Mouse (Mus musculus): Measurements from ENCODE around the gene Rassf7. TPM values are rescaled to one million over a fixed set of nuclear protein-coding genes. Genes with fewer than 3 reads are reported as not detected.

Gene Rassf7
- total and polyA plus RNA-seq, 3 experiments = 7.0 to 9.5 TPM; not detected in 1

- H3K4me1 ChIP-seq (ENCODE audit: control insufficient read depth in 1 of 2, insufficient read depth in 2 of 2, low read length in 2 of 2) = peaks cover 0 to 6% of the 10 kb centered on the region in 2 experiments; a peak in 2 of 4 replicates
Measured at GRCm38 (mm10) chr7:141204546-141204945, 11.1 kb upstream of the Rassf7 start.

GRCm38 (mm10) chr7:141205504-141205903 lies 10.2 kb upstream of the Rassf7 start:
- Histone ChIP-seq H3K27me3 (ENCODE audit: control insufficient read depth in 1 of 2, insufficient read depth in 2 of 2, low read length in 2 of 2) (no peaks in the 10 kb centered on the region), H3K36me3 (ENCODE audit: control insufficient read depth in 1 of 2, insufficient read depth in 2 of 2, low read length in 2 of 2) (no peaks in the 10 kb centered on the region), H3K9me3 (replicated peaks; ENCODE audit: insufficient read depth, low read length) (no peaks in the 10 kb centered on the region), H3K27ac (ENCODE audit: control insufficient read depth, low read depth, low read length) (no peak overlapping the region), H3K9ac (ENCODE audit: control insufficient read depth, low read depth, low read length, poor library complexity, severe bottlenecking) (no peak overlapping the region), H3K4me3 (ENCODE audit: control insufficient read depth in 1 of 2, insufficient read depth in 1 of 2, low read depth in 2 of 2, low read length in 2 of 2) (no peak overlapping the region), H3K79me2 (ENCODE audit: control insufficient read depth, insufficient read depth, low read length, poor library complexity) (no peaks in the 10 kb centered on the region), H3K4me1 (ENCODE audit: control insufficient read depth in 1 of 2, insufficient read depth in 2 of 2, low read length in 2 of 2) (peaks cover 0 to 6% of the 10 kb centered on the region in 2 experiments; a peak in 2 of 4 replicates)
- TF ChIP-seq MAFK (IDR thresholded peaks at IDR 0.05; ENCODE audit: borderline replicate concordance, low read depth, low read length) (no peak), CTCF (IDR thresholded peaks at IDR 0.05 in 2 of 3, conservative IDR thresholded peaks at IDR 0.05 in 1 of 3; ENCODE audit: control insufficient read depth in 1 of 3, insufficient read depth in 1 of 3, low read depth in 2 of 3, low read length in 3 of 3, poor library complexity in 1 of 3, severe bottlenecking in 1 of 3) (no peak), TCF12 (IDR thresholded peaks at IDR 0.05; ENCODE audit: low read depth, low read length) (no peak), CHD2 (IDR thresholded peaks at IDR 0.05; ENCODE audit: low read length) (no peak), GATA1 (IDR thresholded peaks at IDR 0.05; ENCODE audit: low read depth, low read length) (no peak), UBTF (IDR thresholded peaks at IDR 0.05; ENCODE audit: borderline replicate concordance, insufficient read depth, low read depth, low read length) (no peak), SIN3A (IDR thresholded peaks at IDR 0.05; ENCODE audit: low read length) (no peak), MYB (IDR thresholded peaks at IDR 0.05; ENCODE audit: low read depth, low read length) (no peak), JUND (IDR thresholded peaks at IDR 0.05; ENCODE audit: low read depth, low read length) (no peak), MAX (IDR thresholded peaks at IDR 0.05; ENCODE audit: low read length) (no peak), MXI1 (IDR thresholded peaks at IDR 0.05; ENCODE audit: low read depth, low read length) (no peak), ZNF384 (IDR thresholded peaks at IDR 0.05; ENCODE audit: low read depth, low read length) (no peak), ZMIZ1 (IDR thresholded peaks at IDR 0.05; ENCODE audit: low read depth, low read length) (no peak), NRF1 (IDR thresholded peaks at IDR 0.05; ENCODE audit: insufficient read depth, low read depth, low read length, poor library complexity, severe bottlenecking) (no peak), SMC3 (IDR thresholded peaks at IDR 0.05; ENCODE audit: low read depth, low read length) (no peak), POLR2AphosphoS5 (IDR thresholded peaks at IDR 0.05; ENCODE audit: borderline replicate concordance, low read depth, low read length) (no peak), GABPA (IDR thresholded peaks at IDR 0.05; ENCODE audit: low read depth, low read length) (no peak), ETS1 (IDR thresholded peaks at IDR 0.05; ENCODE audit: low read depth, low read length) (no peak), RAD21 (IDR thresholded peaks at IDR 0.05; ENCODE audit: low read depth, low read length) (no peak)
- DNase-seq (ENCODE audit: low read depth, low spot score) = no peak

More at GRCm38 (mm10) chr7:141204546-141204945, 11.1 kb upstream of the Rassf7 start:
- no peaks in the 10 kb centered on the region for H3K79me2 ChIP-seq (ENCODE audit: control insufficient read depth, insufficient read depth, low read length, poor library complexity)
- H3K36me3 ChIP-seq (ENCODE audit: control insufficient read depth in 1 of 2, insufficient read depth in 2 of 2, low read length in 2 of 2) = no peaks in the 10 kb centered on the region
- H3K9me3 ChIP-seq (replicated peaks; ENCODE audit: insufficient read depth, low read length) = no peaks in the 10 kb centered on the region
- no peak for DNase-seq (ENCODE audit: low read depth, low spot score)
- no peak overlapping the region for H3K4me3 ChIP-seq (ENCODE audit: control insufficient read depth in 1 of 2, insufficient read depth in 1 of 2, low read depth in 2 of 2, low read length in 2 of 2)
- H3K27ac ChIP-seq (ENCODE audit: control insufficient read depth, low read depth, low read length) = no peak overlapping the region
- no peak overlapping the region for H3K9ac ChIP-seq (ENCODE audit: control insufficient read depth, low read depth, low read length, poor library complexity, severe bottlenecking)
- no peaks in the 10 kb centered on the region for H3K27me3 ChIP-seq (ENCODE audit: control insufficient read depth in 1 of 2, insufficient read depth in 2 of 2, low read length in 2 of 2)
- peak; percentile 25; the same call in 1 of the 2 replicates for TF ChIP-seq GATA1 (IDR thresholded peaks at IDR 0.05; ENCODE audit: low read depth, low read length)
- 0 out of 2 replicates have a peak, but pooled peaks have one; percentile 27 for TF ChIP-seq MAX (IDR thresholded peaks at IDR 0.05; ENCODE audit: low read length)
- no peak for TF ChIP-seq ZMIZ1 (IDR thresholded peaks at IDR 0.05; ENCODE audit: low read depth, low read length)
